Mouse (Mus musculus) heart, embryonic 10.5 days (tissue): Measurements from ENCODE around the gene Nobox. TPM values are rescaled to one million over a fixed set of nuclear protein-coding genes. Genes with fewer than 3 reads are reported as not detected.

Experiments
- DNase-seq: peaks from one replicate; pipeline ENCODE4 v3.0.0-alpha.2; 2017; ENCODE audit warnings: low spot score
- H3K27ac ChIP-seq: fragments of 300-500 bp; sonication (generic); 2 replicates; pipeline ENCODE4 v1.5.1; 2016; ENCODE audit warnings: mild to moderate bottlenecking
- H3K27me3 ChIP-seq: fragments of 300-500 bp; sonication (generic); 2 replicates; pipeline ENCODE4 v1.6.1; 2016; ENCODE audit warnings: mild to moderate bottlenecking; ENCODE audit not compliant: poor library complexity, insufficient read depth, severe bottlenecking
- H3K36me3 ChIP-seq: fragments of 300-500 bp; sonication (generic); 2 replicates; pipeline ENCODE4 v1.6.1; 2016; ENCODE audit warnings: mild to moderate bottlenecking, moderate library complexity
- H3K4me1 ChIP-seq: fragments of 300-500 bp; sonication (generic); 2 replicates; pipeline ENCODE4 v1.6.1; 2016; ENCODE audit warnings: mild to moderate bottlenecking
- H3K4me3 ChIP-seq: fragments of 300-500 bp; sonication (generic); 2 replicates; pipeline ENCODE4 v1.5.1; 2016; ENCODE audit warnings: mild to moderate bottlenecking, moderate library complexity
- H3K9me3 ChIP-seq: fragments of 300-500 bp; sonication (generic); 2 replicates; pipeline ENCODE4 v1.6.1; 2016; ENCODE audit warnings: mild to moderate bottlenecking, moderate library complexity
- WGBS: fragments of 180-500 bp; shearing (Covaris S2); methylation state at CpG from one replicate; pipeline ENCODE4 v1.1.7; 2016; 5-methylcytosine and 5-hydroxymethylcytosine counted together
- polyA plus RNA-seq: library from polyadenylated mRNA; unstranded; fragments of >200 nt; fragmentation: Nextera tagmentation; extraction: Ambion mirVana; gene quantifications from 2 replicates; pipeline ENCODE4 v1.2.1, GENCODE M21; 2016

The Nobox gene
- polyA plus RNA-seq, 1 experiment from 2014 or later = not detected

- no peak overlapping the region for H3K27ac ChIP-seq
- H3K27me3 ChIP-seq = no peaks in the 10 kb centered on the region
- H3K36me3 ChIP-seq = no peaks in the 10 kb centered on the region
- no peak overlapping the region for H3K4me3 ChIP-seq
- H3K4me1 ChIP-seq = peaks cover 8% of the 10 kb centered on the region; the same call in 1 of the 2 replicates
- DNase-seq = peak; percentile 45
- WGBS = 61% methylated on average over 6 of the region's 6 CpGs
- H3K9me3 ChIP-seq = no peaks in the 10 kb centered on the region
Observed at GRCm38 (mm10) chr6:43310071-43310470, 717 bp upstream of the Nobox start.

GRCm38 (mm10) chr6:43297508-43297850, 11.9 kb downstream of the Nobox start:
- Histone ChIP-seq H3K27ac (no peak overlapping the region), H3K4me1 (peaks cover 6% of the 10 kb centered on the region), H3K36me3 (no peaks in the 10 kb centered on the region), H3K9me3 (no peaks in the 10 kb centered on the region), H3K4me3 (no peak overlapping the region), H3K27me3 (no peaks in the 10 kb centered on the region)
- DNase-seq = no peak
- 48% methylated on average over 2 of the region's 2 CpGs for WGBS

- H3K4me3 ChIP-seq = no peak overlapping the region
- no peak overlapping the region for H3K27ac ChIP-seq
- 40% methylated on average over 7 of the region's 7 CpGs for WGBS
- H3K27me3 ChIP-seq = no peaks in the 10 kb centered on the region
- H3K4me1 ChIP-seq = peaks cover 6% of the 10 kb centered on the region
- no peak for DNase-seq
- no peaks in the 10 kb centered on the region for H3K9me3 ChIP-seq
- H3K36me3 ChIP-seq = no peaks in the 10 kb centered on the region
Observed at GRCm38 (mm10) chr6:43296798-43297507, 12.4 kb downstream of the Nobox start.

- Histone ChIP-seq H3K4me1 (peaks cover 6% of the 10 kb centered on the region), H3K27ac (no peak overlapping the region), H3K9me3 (no peaks in the 10 kb centered on the region), H3K4me3 (no peak overlapping the region), H3K36me3 (no peaks in the 10 kb centered on the region), H3K27me3 (no peaks in the 10 kb centered on the region)
- no peak for DNase-seq
- 16% methylated on average over 5 of the region's 5 CpGs for WGBS
Observed at GRCm38 (mm10) chr6:43295908-43296307, 13.4 kb downstream of the Nobox start.

- Histone ChIP-seq H3K27ac (no peak overlapping the region), H3K27me3 (no peaks in the 10 kb centered on the region), H3K9me3 (no peaks in the 10 kb centered on the region), H3K4me3 (no peak overlapping the region), H3K4me1 (peaks cover 6% of the 10 kb centered on the region), H3K36me3 (peaks cover 12% of the 10 kb centered on the region)
- 80% methylated on average over 7 of the region's 7 CpGs for WGBS
- no peak for DNase-seq
Observed at GRCm38 (mm10) chr6:43293175-43293574, 16.2 kb downstream of the Nobox start.

- H3K9me3 ChIP-seq = no peaks in the 10 kb centered on the region
- no peak overlapping the region for H3K27ac ChIP-seq
- no peak for DNase-seq
- H3K36me3 ChIP-seq = peaks cover 18% of the 10 kb centered on the region
- no peak overlapping the region for H3K4me3 ChIP-seq
- 72% methylated on average over 6 of the region's 6 CpGs for WGBS
- H3K4me1 ChIP-seq = peaks cover 6% of the 10 kb centered on the region
- no peaks in the 10 kb centered on the region for H3K27me3 ChIP-seq
Observed at GRCm38 (mm10) chr6:43292471-43293076, 16.8 kb downstream of the Nobox start.

GRCm38 (mm10) chr6:43292041-43292440, 17.3 kb downstream of the Nobox start:
- Histone ChIP-seq H3K9me3 (no peaks in the 10 kb centered on the region), H3K36me3 (peaks cover 22% of the 10 kb centered on the region), H3K27me3 (no peaks in the 10 kb centered on the region), H3K4me3 (no peak overlapping the region), H3K4me1 (peaks cover 6% of the 10 kb centered on the region), H3K27ac (no peak overlapping the region)
- peak; percentile 53 for DNase-seq
- WGBS = 77% methylated on average over 3 of the region's 3 CpGs

GRCm38 (mm10) chr6:43280481-43280880, 28.9 kb downstream of the Nobox start:
- Histone ChIP-seq H3K4me1 (no peaks in the 10 kb centered on the region), H3K36me3 (peaks cover 21% of the 10 kb centered on the region), H3K4me3 (no peak overlapping the region), H3K9me3 (no peaks in the 10 kb centered on the region), H3K27ac (no peak overlapping the region), H3K27me3 (no peaks in the 10 kb centered on the region)
- peak; percentile 66 for DNase-seq
- WGBS = 69% methylated on average over 5 of the region's 5 CpGs

GRCm38 (mm10) chr6:43278247-43278646, 31.1 kb downstream of the Nobox start:
- Histone ChIP-seq H3K4me3 (no peak overlapping the region), H3K4me1 (no peaks in the 10 kb centered on the region), H3K27me3 (no peaks in the 10 kb centered on the region), H3K36me3 (peaks cover 31% of the 10 kb centered on the region), H3K27ac (no peak overlapping the region), H3K9me3 (no peaks in the 10 kb centered on the region)
- DNase-seq = no peak

GRCm38 (mm10) chr6:43274123-43274522, 35.2 kb downstream of the Nobox start:
- Histone ChIP-seq H3K9me3 (no peaks in the 10 kb centered on the region), H3K4me1 (no peaks in the 10 kb centered on the region), H3K36me3 (peaks cover 16% of the 10 kb centered on the region), H3K27me3 (no peaks in the 10 kb centered on the region), H3K4me3 (no peak overlapping the region), H3K27ac (no peak overlapping the region)
- DNase-seq = no peak
- 82% methylated on average over 4 of the region's 4 CpGs for WGBS

GRCm38 (mm10) chr6:43272597-43272996, 36.8 kb downstream of the Nobox start:
- Histone ChIP-seq H3K9me3 (no peaks in the 10 kb centered on the region), H3K36me3 (peaks cover 16% of the 10 kb centered on the region), H3K4me1 (no peaks in the 10 kb centered on the region), H3K4me3 (no peak overlapping the region), H3K27ac (peak overlapping the region; percentile 24; the same call in 1 of the 2 replicates), H3K27me3 (no peaks in the 10 kb centered on the region)
- DNase-seq = no peak

GRCm38 (mm10) chr6:43266356-43266755, 43.0 kb downstream of the Nobox start:
- H3K4me1 ChIP-seq = peaks cover 17% of the 10 kb centered on the region
- H3K27ac ChIP-seq = peak overlapping the region; percentile 91
- H3K4me3 ChIP-seq = peak overlapping the region; percentile 89
- H3K9me3 ChIP-seq = no peaks in the 10 kb centered on the region
- H3K27me3 ChIP-seq = peaks cover 5% of the 10 kb centered on the region; the same call in 1 of the 2 replicates
- WGBS = under 1% methylated on average over 8 of the region's 8 CpGs
- H3K36me3 ChIP-seq = no peaks in the 10 kb centered on the region
- DNase-seq = no peak

- Histone ChIP-seq H3K4me3 (peak within 1 kb of the TSS; percentile 89), H3K4me1 (peaks cover 17% of the 10 kb centered on the region), H3K36me3 (no peaks in the 10 kb centered on the region), H3K9me3 (no peaks in the 10 kb centered on the region), H3K27me3 (peaks cover 5% of the 10 kb centered on the region; the same call in 1 of the 2 replicates), H3K27ac (peak within 1 kb of the TSS; percentile 91)
- DNase-seq = no peak
- WGBS = under 1% methylated on average over 41 of the region's 48 CpGs
Observed at GRCm38 (mm10) chr6:43265363-43266041, 43.9 kb downstream of the Nobox start, which contains the start of gene Arhgef5. TSS of gene Arhgef5 (plus strand) at chr6:43265582.
